Mouse (Mus musculus) liver, embryonic 14.5 days (tissue): ENCODE data around the gene Prtn3. TPM values are rescaled to one million over a fixed set of nuclear protein-coding genes. Genes with fewer than 3 reads are reported as not detected.

Experiments used
- ATAC-seq: fragments of 200-750 bp; cut with Nextera tagmentation; 2 replicates; pipeline ENCODE4 v1.8.0; 2017; ENCODE audit warnings: moderate number of reproducible peaks, mild to moderate bottlenecking, moderate library complexity; ENCODE audit not compliant: insufficient read depth
- DNase-seq, 3 experiments: peaks; one replicate each; pipeline ENCODE4 v3.0.0-alpha.2; 2012 to 2013; ENCODE audit warnings: low read depth in 3 of 3, low spot score in 3 of 3
- H3K27ac ChIP-seq: fragments of 300-500 bp; sonication (generic); 2 replicates; pipeline ENCODE4 v1.5.1; 2014; ENCODE audit warnings: moderate library complexity, mild to moderate bottlenecking, control low read depth, inconsistent platforms
- H3K27me3 ChIP-seq: fragments of 300-500 bp; sonication (generic); 2 replicates; pipeline ENCODE4 v1.6.1; 2014; ENCODE audit warnings: mild to moderate bottlenecking, low read length, moderate library complexity; ENCODE audit not compliant: control insufficient read depth, insufficient read depth
- H3K36me3 ChIP-seq: fragments of 300-500 bp; sonication (generic); replicated peaks from 2 replicates; pipeline ENCODE4 v1.6.1; 2014; ENCODE audit warnings: low read depth; ENCODE audit not compliant: control insufficient read depth, insufficient read depth
- H3K4me1 ChIP-seq, 2 experiments: fragments of 200-500 bp in 1 of 2; fragments of 300-500 bp in 1 of 2; sonication (generic) in 1 of 2; replicated peaks; 2 replicates each; pipeline ENCODE4 v1.6.1; 2012 to 2014; ENCODE audit warnings: antibody characterized with exemption in 1 of 2, inconsistent platforms in 1 of 2, low read length in 1 of 2; ENCODE audit not compliant: control insufficient read depth in 2 of 2, insufficient read depth in 2 of 2
- H3K4me2 ChIP-seq: fragments of 300-500 bp; sonication (generic); 2 replicates; pipeline ENCODE4 v1.6.1; 2014; ENCODE audit warnings: low read depth, mild to moderate bottlenecking, control low read depth, moderate library complexity
- H3K4me3 ChIP-seq, 2 experiments: fragments of 200-500 bp in 1 of 2; fragments of 300-500 bp in 1 of 2; sonication (generic) in 1 of 2; 2 replicates each; pipeline ENCODE4 v1.5.1; 2012 to 2014; ENCODE audit warnings: low read depth in 2 of 2, low read length in 2 of 2, mild to moderate bottlenecking in 2 of 2, control low read depth in 1 of 2, inconsistent platforms in 1 of 2, moderate library complexity in 1 of 2; ENCODE audit not compliant: insufficient read depth in 1 of 2
- H3K9ac ChIP-seq: fragments of 300-500 bp; sonication (generic); replicated peaks from 2 replicates; pipeline ENCODE4 v1.6.1; 2014; ENCODE audit warnings: mild to moderate bottlenecking, control low read depth, moderate library complexity
- H3K9me3 ChIP-seq: fragments of 300-500 bp; sonication (generic); 2 replicates; pipeline ENCODE4 v1.6.1; 2016; ENCODE audit warnings: low read length, mixed read lengths; ENCODE audit not compliant: control insufficient read depth
- CTCF ChIP-seq: IDR thresholded peaks from 2 replicates; pipeline ENCODE4 v1.5.1; 2016; ENCODE audit warnings: antibody characterized with exemption, low read depth, control low read depth
- EP300 ChIP-seq: IDR thresholded peaks from 2 replicates; pipeline ENCODE4 v1.6.1; 2016; ENCODE audit warnings: antibody characterized with exemption, low read depth
- WGBS: fragments of 180-500 bp; shearing (Covaris S2); extraction: QIAGEN DNeasy Blood & Tissue Kit; methylation state at CpG from one replicate; pipeline ENCODE4 v1.1.7; 2014; ENCODE audit not compliant: insufficient replicate concordance; 5-methylcytosine and 5-hydroxymethylcytosine counted together
- polyA plus RNA-seq, 2 experiments: library from polyadenylated mRNA; depleted of rRNA in 1 of 2; stranded (reverse) in 1 of 2; unstranded in 1 of 2; fragments of >200 nt; fragmentation: Nextera tagmentation in 1 of 2; extraction: Ambion mirVana in 1 of 2; gene quantifications; 2 replicates each; pipeline versions ENCODE4 v1.2.1 to v1.2.3; 2012 to 2014

Gene Prtn3
- polyA plus RNA-seq, 2 experiments: 132 to 133 TPM

- peak overlapping the region; percentile 98 for H3K4me2 ChIP-seq
- DNase-seq (no peak), ATAC-seq (peak; percentile 1; the same call in 1 of the 2 replicates)
- peak overlapping the region; percentile 78 for H3K9ac ChIP-seq
- H3K36me3 ChIP-seq: no peaks in the 10 kb centered on the region
- peak overlapping the region; percentile 74 to 87 for H3K4me3 ChIP-seq
- peak overlapping the region; percentile 58 for H3K27ac ChIP-seq
- WGBS: 9% methylated on average over 15 of the region's 15 CpGs
- no peak for TF ChIP-seq EP300
- no peak for TF ChIP-seq CTCF
- H3K9me3 ChIP-seq: no peaks in the 10 kb centered on the region
- H3K27me3 ChIP-seq: peaks cover 17% of the 10 kb centered on the region
- peaks cover 9 to 12% of the 10 kb centered on the region in 2 experiments for H3K4me1 ChIP-seq
Observed at GRCm38 (mm10) chr10:79925785-79926490, 51.7 kb downstream of the Prtn3 start.

- H3K36me3 ChIP-seq: no peaks in the 10 kb centered on the region
- H3K9ac ChIP-seq: peak within 1 kb of the TSS; percentile 78
- peak within 1 kb of the TSS; percentile 98 for H3K4me2 ChIP-seq
- WGBS: under 1% methylated on average over 63 of the region's 63 CpGs
- peaks cover 9% of the 10 kb centered on the region for H3K27me3 ChIP-seq
- peak within 1 kb of the TSS; percentile 58 for H3K27ac ChIP-seq
- H3K9me3 ChIP-seq: no peaks in the 10 kb centered on the region
- peak within 1 kb of the TSS; percentile 74 to 87 for H3K4me3 ChIP-seq
- H3K4me1 ChIP-seq: peaks cover 9 to 12% of the 10 kb centered on the region in 2 experiments
- peak; percentile 5; the same call in 1 of the 2 replicates for TF ChIP-seq CTCF
- 0 out of 2 replicates have a peak, but pooled peaks have one; percentile 23 for TF ChIP-seq EP300
- DNase-seq (peak; percentile 77 to 82 (median 77)), ATAC-seq (peak; percentile 78)
Observed at GRCm38 (mm10) chr10:79926491-79927323, 52.4 kb downstream of the Prtn3 start, which contains the start of gene Arid3a. Arid3a (plus strand) TSS chr10:79927043.

- under 1% methylated on average over 54 of the region's 54 CpGs for WGBS
- no peak for DNase-seq
- Histone ChIP-seq H3K27ac (peak overlapping the region; percentile 51), H3K36me3 (no peaks in the 10 kb centered on the region; the same call in 1 of the 2 replicates), H3K4me1 (peaks cover 9 to 12% of the 10 kb centered on the region in 2 experiments), H3K4me2 (peak overlapping the region; percentile 98), H3K4me3 (peak overlapping the region; percentile 74 to 87), H3K9me3 (no peaks in the 10 kb centered on the region), H3K9ac (peak overlapping the region; percentile 78), H3K27me3 (peaks cover 1% of the 10 kb centered on the region)
- peak; percentile 27 for ATAC-seq
- TF ChIP-seq CTCF (peak; percentile 37), EP300 (no peak)
Observed at GRCm38 (mm10) chr10:79927324-79928029, 53.2 kb downstream of the Prtn3 start.

- H3K4me1 ChIP-seq: peaks cover 9 to 12% of the 10 kb centered on the region in 2 experiments
- DNase-seq: no peak
- TF ChIP-seq EP300 (no peak), CTCF (no peak)
- no peaks in the 10 kb centered on the region for H3K9me3 ChIP-seq
- H3K4me2 ChIP-seq: peak overlapping the region; percentile 98
- WGBS: 1% methylated on average over 29 of the region's 29 CpGs
- ATAC-seq: no peak
- H3K4me3 ChIP-seq: peak overlapping the region; percentile 74 to 87
- no peaks in the 10 kb centered on the region; the same call in 1 of the 2 replicates for H3K36me3 ChIP-seq
- no peak overlapping the region; the same call in none of the 2 replicates for H3K27ac ChIP-seq
- no peaks in the 10 kb centered on the region for H3K27me3 ChIP-seq
- H3K9ac ChIP-seq: peak overlapping the region; percentile 78
Observed at GRCm38 (mm10) chr10:79928030-79928694, 53.9 kb downstream of the Prtn3 start.
